In the genomic region with DNA sequence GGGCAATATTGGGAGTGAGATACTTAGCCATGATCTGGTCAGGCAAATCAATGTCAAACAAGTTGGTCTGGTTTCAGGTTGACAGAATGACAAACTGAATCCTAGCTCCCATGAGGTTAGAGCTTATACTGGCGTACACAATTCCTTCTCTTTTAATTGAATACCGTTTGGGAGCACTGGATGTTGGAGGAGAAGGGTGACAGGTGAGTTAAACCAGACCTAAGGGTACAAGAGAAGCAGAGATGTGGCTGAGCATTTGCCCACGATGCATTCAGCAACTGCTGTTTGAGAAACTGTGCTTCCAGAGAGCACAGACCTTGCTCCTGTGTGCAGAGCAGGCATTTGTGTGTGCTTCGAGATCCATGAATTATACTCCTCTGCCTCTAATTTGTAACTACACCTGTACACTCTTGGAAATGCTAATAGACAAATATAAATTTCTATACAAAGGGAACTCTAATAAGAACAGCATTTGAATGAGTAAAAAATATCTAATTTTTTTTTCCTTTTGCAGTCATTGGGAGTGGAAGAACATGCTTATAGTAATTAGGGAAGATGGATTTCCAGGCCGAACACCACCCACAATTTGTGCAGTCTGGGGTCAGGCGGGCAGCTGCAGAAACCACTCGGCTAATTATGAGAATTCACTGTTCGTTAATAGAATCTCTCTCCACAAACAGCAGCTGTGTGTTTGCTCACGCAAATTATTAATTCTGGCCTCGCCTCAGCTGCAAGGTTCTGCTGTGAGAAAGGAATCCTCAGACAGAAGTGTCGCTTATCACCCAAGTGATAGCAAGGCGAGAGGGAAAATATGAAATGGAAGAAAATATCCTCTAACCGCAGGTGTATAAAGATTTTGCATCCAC, we compare ENCODE assay signal across 12 mouse cellular contexts.
A peak's percentile ranks its signal among the peaks of the same experiment; 100 is the strongest.
DNase-seq lines count a peak whose midpoint lies in the region; ATAC-seq lines count a peak whose summit lies in the region.
"Had no signal": no experiment of that assay in that cellular context is flagged by ENCODE, and none has a peak within 500 bp of the region (broad histone marks: within the 10 kb centered on the region; RNA-seq: fewer than 3 reads in every experiment).

No protein-coding gene starts in this region.

- H3K9me3 ChIP-seq in forebrain, embryonic 16.5 days (ENCODE audit: control insufficient read depth, low read length), result no peaks in the 10 kb centered on the region
- H3K9me3 ChIP-seq in midbrain, embryonic 14.5 days (ENCODE audit: control insufficient read depth, low read length), result no peaks in the 10 kb centered on the region
- H3K9me3 ChIP-seq: lung, embryonic 15.5 days had no signal

- H3K9ac ChIP-seq in forebrain, embryonic 16.5 days (replicated peaks; ENCODE audit: low read depth, low read length), result no peak overlapping the region
- H3K9ac ChIP-seq in midbrain, embryonic 14.5 days (replicated peaks; ENCODE audit: low read length), result peak overlapping the region; percentile 9; the same call in 1 of the 2 replicates
- H3K9ac ChIP-seq: lung, embryonic 15.5 days had no signal

- intact Hi-C loops in left cerebral cortex, postnatal 25 days (cut with DNase I), result no loop called here
- intact Hi-C loops in heart, postnatal 10 days (cut with DNase I), result no loop called here

- H3K4me3 ChIP-seq in forebrain, embryonic 16.5 days (replicated peaks; ENCODE audit: low read length), result no peak overlapping the region
- H3K4me3 ChIP-seq in midbrain, embryonic 14.5 days (replicated peaks; ENCODE audit: low read depth, low read length), result no peak overlapping the region
- H3K4me3 ChIP-seq: lung, embryonic 15.5 days had no signal

- peak; percentile 79 for ATAC-seq in forebrain, embryonic 16.5 days
- peak; percentile 27; the same call in 1 of the 2 replicates for ATAC-seq in midbrain, embryonic 14.5 days (ENCODE audit: low FRiP score, low TSS enrichment)

- H3K4me1 ChIP-seq in forebrain, embryonic 16.5 days (replicated peaks; ENCODE audit: control insufficient read depth, insufficient read depth, low read length), result peaks cover 11% of the 10 kb centered on the region
- peaks cover 11% of the 10 kb centered on the region for H3K4me1 ChIP-seq in midbrain, embryonic 14.5 days (ENCODE audit: control insufficient read depth, insufficient read depth, low read length)
- H3K4me1 ChIP-seq: lung, embryonic 15.5 days had no signal

- peak; percentile 42 for DNase-seq in embryo, embryonic 10 days (ENCODE audit: low spot score)
- DNase-seq in embryo, embryonic 10.5 days (ENCODE audit: low spot score), result no peak
- peak; percentile 23 for DNase-seq in brain, adult 2 months (ENCODE audit: low read depth, low spot score)
- DNase-seq in midbrain, embryonic 14.5 days, result peak; percentile 71
- DNase-seq in left cerebral cortex, postnatal 25 days (ENCODE audit: low spot score in 2 of 2), result no peak
- no peak for DNase-seq in heart, postnatal 10 days
- no peak for DNase-seq in frontal cortex, postnatal 25 days (ENCODE audit: low spot score in 2 of 2)
- DNase-seq: adrenal gland, postnatal 10 days; embryo, embryonic 11 days; kidney, adult 8-10 months had no signal

- peak overlapping the region; percentile 21 for H3K4me2 ChIP-seq in forebrain, embryonic 16.5 days (ENCODE audit: low read length)
- peak overlapping the region; percentile 13; the same call in 1 of the 2 replicates for H3K4me2 ChIP-seq in midbrain, embryonic 14.5 days (ENCODE audit: low read length)
- H3K4me2 ChIP-seq: lung, embryonic 15.5 days had no signal

- WGBS in forebrain, embryonic 16.5 days, result 24% methylated on average over 13 of the region's 13 CpGs
- WGBS in midbrain, embryonic 14.5 days, result 44% methylated on average over 13 of the region's 13 CpGs

- H3K27ac ChIP-seq in forebrain, embryonic 16.5 days (ENCODE audit: low read length), result peak overlapping the region; percentile 30
- peak overlapping the region; percentile 58 for H3K27ac ChIP-seq in midbrain, embryonic 14.5 days (replicated peaks; ENCODE audit: low read depth, low read length)
- H3K27ac ChIP-seq: lung, embryonic 15.5 days had no signal

- H3K27me3 ChIP-seq in forebrain, embryonic 16.5 days (replicated peaks; ENCODE audit: control insufficient read depth, insufficient read depth, low read length), result no peaks in the 10 kb centered on the region
- no peaks in the 10 kb centered on the region for H3K27me3 ChIP-seq in midbrain, embryonic 14.5 days (ENCODE audit: control insufficient read depth, insufficient read depth, low read length)
- H3K27me3 ChIP-seq: lung, embryonic 15.5 days had no signal

- no peaks in the 10 kb centered on the region for H3K36me3 ChIP-seq in forebrain, embryonic 16.5 days (ENCODE audit: control insufficient read depth, insufficient read depth)
- H3K36me3 ChIP-seq in midbrain, embryonic 14.5 days (ENCODE audit: control insufficient read depth, insufficient read depth, low read length), result no peaks in the 10 kb centered on the region
- H3K36me3 ChIP-seq: lung, embryonic 15.5 days had no signal

Comparison
In these comparisons a context has a peak if more than half of its experiments do, and no peak if none do; other contexts are left out.
1. DNase-seq: peak in embryo, embryonic 10 days (single experiment), brain, adult 2 months (single experiment) and midbrain, embryonic 14.5 days (single experiment); none in embryo, embryonic 10.5 days (single experiment), left cerebral cortex, postnatal 25 days (0 of 2), heart, postnatal 10 days (0 of 2) and frontal cortex, postnatal 25 days (0 of 2).